Mouse (Mus musculus): ENCODE measurements around the gene Prdx2.
A peak's percentile ranks its signal among the peaks of the same experiment; 100 is the strongest.

Prdx2 gene

DNA sequence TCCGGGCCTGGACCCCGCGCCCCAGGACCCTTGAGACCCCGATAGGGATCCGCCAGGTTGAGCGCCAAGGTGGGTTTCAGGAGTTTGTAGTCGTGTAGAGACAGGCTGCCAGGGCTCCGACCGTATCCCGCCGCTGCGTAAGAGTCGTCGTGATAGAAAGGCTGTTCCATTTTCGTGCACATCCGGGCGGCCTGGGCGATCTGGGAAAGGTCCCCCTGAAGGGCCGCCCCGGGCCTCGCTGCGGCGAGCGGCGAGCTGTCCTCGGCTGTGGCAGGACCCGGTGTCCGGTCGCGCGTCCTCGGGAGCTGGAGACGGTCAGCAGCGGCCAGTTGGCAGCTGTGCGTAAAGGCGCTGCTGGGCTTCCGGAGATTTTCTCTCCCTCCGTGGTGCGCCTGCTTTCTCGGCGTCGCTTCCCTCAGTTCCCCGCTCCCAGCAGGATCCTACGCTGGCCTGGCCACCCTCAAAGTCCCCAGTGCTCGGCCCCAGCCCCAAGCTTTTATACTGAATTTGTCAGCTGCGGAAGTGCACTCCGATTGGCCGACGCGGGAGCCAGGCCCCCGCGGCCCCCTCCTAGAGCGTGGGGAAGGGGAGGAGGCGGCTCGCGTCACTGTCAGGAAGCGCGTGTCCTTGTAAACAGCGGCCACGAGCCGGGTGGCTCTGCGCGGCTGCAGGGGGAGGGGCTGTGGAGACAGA is 9.0 kb downstream of the Prdx2 start, which contains the start of gene Junb:
Junb (minus strand) TSS at position 471 of the 693 bp plus-strand sequence.
- peak; percentile 93 for DNase-seq (ENCODE audit: low read depth, low spot score)

GRCm38 (mm10) chr8:84979599-84980421 is 10.4 kb downstream of the Prdx2 start:
- peak; percentile 95 for DNase-seq (ENCODE audit: low read depth, low spot score)

GRCm38 (mm10) chr8:84980622-84981358 is 11.4 kb downstream of the Prdx2 start:
- DNase-seq (ENCODE audit: low read depth, low spot score) = peak; percentile 35

DNA sequence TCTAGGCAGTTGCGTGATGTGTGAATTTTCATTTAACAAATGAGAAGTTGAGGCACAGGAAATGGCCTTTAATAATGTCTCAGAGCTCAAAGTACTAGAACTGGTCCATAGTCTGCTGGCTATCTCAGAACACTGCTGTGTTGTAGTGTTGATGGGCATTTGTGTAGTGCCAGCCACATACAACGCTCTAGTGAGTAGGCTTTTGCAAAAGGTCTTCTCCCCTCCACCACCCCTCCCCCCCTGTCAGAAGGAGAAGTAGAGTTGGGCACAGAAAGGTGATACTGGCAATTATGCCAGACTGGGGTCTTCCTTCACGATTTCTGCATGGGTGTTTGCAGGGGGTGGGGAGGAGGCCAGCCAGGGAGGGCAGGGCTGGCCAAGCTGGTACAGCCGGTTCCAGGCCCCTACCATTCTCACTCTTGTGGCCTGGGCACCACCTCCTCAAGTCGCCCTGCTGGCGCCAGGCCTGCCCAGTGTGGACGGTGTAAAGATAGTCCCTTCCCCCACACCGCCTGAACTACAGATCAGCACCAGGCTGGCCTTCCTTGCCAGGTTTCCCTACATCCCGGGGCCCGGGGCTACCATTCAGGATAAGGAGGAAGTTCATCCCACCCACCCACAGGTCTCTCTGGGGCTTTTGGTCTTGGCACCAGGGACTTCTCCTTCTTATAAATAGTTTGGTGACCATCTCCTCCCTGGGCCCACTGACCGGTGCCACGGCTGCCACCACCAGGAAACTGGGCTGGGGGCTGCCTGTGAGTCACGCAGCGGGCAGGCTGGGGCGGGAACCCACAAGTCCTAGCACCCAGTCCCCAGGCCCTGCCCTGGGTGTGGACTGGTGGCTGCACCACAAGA is 12.5 kb downstream of the Prdx2 start:
- DNase-seq (ENCODE audit: low read depth, low spot score) = no peak

DNA sequence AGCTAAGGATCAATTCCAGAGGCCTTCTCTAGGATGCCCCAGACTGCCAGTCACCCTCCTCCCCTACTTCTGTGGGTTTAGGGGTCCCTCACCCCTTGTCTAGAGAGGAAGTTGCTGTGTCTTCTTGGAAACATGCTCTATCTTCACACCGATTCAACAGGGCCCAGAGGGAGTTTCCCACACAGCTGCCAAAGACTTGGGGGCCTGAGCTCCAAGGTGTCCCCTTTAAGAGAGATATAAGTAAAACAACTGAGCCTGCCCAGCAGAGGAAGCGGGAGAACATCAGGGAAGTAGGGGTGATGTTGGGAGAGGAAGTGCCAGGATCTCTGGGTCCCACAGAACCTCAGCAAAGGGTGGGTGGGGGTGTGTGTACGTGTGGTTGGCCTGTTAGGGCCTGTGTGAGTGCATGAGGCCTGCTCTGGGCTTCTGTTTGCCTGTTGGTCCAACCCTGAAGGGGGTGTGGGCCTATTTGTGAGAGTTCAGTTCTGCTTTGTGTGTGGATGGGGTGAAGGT is 13.2 kb downstream of the Prdx2 start:
- DNase-seq (ENCODE audit: low read depth, low spot score) = no peak

DNA sequence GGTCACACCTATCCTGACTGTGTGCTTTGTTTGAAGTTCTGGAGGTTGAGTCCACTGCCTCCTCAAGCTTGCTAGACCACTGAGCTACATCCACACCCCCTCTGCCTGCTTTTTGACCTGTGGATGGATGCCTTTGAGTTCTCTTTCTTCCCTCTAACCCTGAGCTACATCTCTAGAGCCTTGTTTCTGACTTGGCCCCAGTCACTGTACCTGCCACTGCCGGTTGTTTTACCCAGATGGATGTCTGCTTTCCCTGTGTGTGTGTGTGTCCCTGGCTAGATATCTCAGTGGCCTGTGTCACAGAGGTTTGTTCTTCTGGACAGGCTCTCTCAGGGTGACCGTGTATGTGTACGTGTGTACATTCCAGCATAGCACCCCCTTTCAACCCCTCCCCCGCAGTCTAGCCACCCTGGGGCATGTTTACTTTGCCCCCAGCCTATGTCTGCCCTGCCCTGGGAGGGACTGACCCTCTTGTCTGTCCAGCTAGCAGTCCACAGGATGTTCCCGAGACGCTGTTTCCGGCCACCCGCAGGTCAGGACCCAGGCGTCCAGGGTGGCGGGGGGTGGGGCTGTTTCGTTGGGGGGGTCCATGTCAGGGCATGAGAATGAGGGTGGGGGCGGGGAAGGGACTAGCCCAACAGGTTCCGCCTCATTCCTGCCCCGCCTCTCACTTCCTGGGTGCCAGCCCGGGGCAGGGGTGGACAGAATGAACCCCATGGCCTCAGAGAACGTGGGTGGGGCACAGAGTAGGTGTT is 15.1 kb downstream of the Prdx2 start:
- DNase-seq (ENCODE audit: low read depth, low spot score) = no peak

GRCm38 (mm10) chr8:84985049-84985683 is 15.8 kb downstream of the Prdx2 start:
- DNase-seq (ENCODE audit: low read depth, low spot score) = no peak

DNA sequence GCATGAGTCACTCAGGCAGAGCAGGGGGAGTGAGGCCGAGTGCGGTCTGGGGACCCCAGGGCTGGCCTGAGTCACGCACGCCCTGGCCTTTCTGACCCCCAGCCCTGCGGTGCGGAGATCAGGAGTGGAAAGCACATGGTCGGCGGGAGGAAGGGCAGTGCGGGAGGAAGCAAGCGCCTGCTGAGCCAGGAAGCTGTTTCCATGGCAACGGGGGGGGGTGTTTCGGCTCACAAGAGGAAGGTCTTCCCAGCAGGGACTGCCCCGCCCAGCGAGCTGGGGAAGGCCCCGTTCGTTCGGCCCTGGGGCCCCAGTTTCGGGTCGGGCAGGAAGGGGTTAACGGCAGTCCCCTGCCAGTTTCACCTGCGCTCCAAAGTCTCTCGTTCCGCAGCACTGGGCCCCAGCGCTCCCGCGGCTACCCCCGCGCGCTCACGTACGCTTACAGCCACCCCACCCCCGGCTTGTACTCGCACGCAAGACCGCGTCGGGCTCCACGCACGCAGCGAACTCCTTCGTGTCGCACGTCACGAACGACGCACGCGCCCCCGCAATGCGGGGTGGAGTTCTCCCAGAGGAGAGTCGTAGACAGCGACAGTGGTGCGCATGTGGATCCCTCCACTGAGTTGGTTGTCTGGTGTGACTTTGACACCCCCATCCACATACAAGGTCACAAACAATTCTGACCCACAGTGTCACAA is 16.4 kb downstream of the Prdx2 start:
- peak; percentile 95 for DNase-seq (ENCODE audit: low read depth, low spot score)

DNA sequence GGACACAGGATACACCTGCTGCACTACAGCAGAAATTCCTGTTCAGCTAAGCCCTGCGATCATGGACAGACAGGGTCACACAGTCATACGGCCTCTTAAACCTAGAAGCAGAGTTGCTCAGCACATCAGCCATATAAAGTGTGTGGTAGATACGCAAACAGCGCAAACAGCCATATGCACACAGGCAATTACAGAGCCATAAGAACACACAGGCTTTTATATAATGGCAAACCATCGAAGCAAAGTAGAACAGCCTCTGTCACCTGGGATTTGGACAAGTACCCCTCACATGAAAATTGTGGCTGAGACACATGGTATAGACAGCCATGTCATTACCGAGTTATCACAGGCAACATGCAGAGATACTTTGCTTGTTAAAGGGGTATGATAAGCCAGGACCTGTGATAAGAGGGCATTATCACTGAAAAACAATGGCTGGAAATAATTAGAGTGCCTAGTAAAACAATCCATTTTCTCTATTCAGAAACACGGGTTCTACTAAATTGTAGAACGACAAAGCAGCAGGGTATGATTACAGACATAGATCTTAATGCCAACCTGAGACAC is 17.1 kb downstream of the Prdx2 start:
- DNase-seq (ENCODE audit: low read depth, low spot score) = no peak

- DNase-seq (ENCODE audit: low read depth, low spot score) = no peak
Measured at GRCm38 (mm10) chr8:84987388-84987787, 18.0 kb downstream of the Prdx2 start.

GRCm38 (mm10) chr8:84987903-84988302 is 18.5 kb downstream of the Prdx2 start:
- no peak for DNase-seq (ENCODE audit: low read depth, low spot score)

DNA sequence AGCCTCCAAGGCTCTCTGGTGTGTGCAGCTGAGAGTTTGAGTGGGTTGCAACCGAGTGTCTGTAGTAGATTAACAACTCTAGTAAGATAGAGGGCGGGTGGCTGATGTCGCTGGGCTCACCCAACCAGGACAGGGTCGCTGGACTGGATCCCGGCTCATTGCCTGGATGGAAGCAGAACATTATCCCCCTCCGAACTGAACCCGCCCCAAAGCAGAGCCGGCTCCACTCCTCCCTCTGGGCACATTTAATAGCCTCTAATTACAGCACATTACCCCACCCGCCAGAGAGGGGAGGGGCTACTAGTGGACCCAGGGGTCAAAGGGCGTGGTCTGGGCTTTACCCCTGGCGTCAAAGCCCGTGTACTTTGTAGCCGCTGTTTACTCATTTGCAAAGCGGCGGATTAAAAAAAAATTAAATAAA is 19.9 kb downstream of the Prdx2 start:
- peak; percentile 83 for DNase-seq (ENCODE audit: low read depth, low spot score)

DNA sequence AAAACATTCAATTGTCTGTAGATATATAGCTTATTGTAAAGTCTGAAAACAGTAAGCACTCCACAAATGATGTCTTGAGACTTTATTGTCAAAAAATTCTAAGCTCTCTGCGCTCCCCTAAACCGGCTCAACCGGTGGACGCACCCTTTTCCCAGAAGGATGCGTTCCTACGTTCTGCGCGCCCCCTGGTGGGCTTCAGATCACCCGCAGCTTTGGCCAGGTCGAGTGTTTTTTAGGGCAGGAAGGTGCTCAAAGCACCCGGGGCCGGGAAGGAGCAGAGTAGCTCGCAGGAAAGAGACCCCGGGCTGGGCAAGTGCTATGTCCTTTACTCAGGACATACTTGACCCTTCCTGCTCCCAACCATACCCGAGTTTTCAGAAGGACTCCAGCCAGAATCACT is 20.4 kb downstream of the Prdx2 start:
- DNase-seq (ENCODE audit: low read depth, low spot score) = peak; percentile 97

GRCm38 (mm10) chr8:84990349-84990748 is 21.0 kb downstream of the Prdx2 start, which contains the start of gene Hook2:
Gene Hook2, plus strand, starts transcription at chr8:84990603.
- peak; percentile 99 for DNase-seq (ENCODE audit: low read depth, low spot score)

DNA sequence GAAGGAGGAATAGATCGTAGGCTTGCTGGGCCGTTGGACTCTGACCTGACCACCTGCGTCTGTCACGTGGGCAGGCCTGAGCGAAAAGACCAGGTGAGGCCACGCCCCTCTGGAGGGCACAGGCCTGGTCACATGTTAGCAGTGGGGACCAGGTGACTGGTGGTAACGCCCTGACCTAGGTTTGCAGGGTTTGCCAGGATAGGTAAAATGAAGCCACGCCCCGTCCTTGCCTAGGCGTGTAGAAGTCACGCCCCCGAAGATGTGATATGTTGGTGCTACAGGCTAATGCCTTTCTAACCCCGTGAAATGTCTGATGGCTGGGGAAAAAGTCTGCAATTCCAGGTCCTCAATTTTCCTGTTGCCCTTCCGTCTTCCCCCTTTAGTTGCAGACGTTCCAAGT is 21.4 kb downstream of the Prdx2 start:
- peak; percentile 81 for DNase-seq (ENCODE audit: low read depth, low spot score)

GRCm38 (mm10) chr8:84994375-84994774 is 25.0 kb downstream of the Prdx2 start:
- DNase-seq (ENCODE audit: low read depth, low spot score) = no peak

DNA sequence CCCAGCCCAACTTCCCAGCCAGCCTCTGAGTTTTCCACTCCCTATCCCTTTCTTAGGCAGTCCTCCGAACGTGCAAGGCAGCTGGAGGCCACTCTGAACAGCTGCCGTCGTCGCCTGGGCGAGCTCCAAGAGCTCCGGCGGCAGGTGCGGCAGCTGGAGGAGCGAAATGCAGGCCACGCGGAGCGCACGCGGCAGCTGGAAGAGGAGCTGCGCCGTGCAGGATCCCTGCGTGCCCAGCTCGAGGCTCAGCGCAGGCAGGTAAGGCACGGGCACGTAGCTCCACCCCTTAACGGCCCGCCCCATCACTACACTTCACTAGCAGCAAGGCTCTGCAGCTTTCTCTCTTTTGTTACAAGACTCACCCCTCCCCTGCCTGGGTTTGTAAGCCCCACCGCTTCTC is 26.3 kb downstream of the Prdx2 start:
- DNase-seq (ENCODE audit: low read depth, low spot score) = peak; percentile 70

DNA sequence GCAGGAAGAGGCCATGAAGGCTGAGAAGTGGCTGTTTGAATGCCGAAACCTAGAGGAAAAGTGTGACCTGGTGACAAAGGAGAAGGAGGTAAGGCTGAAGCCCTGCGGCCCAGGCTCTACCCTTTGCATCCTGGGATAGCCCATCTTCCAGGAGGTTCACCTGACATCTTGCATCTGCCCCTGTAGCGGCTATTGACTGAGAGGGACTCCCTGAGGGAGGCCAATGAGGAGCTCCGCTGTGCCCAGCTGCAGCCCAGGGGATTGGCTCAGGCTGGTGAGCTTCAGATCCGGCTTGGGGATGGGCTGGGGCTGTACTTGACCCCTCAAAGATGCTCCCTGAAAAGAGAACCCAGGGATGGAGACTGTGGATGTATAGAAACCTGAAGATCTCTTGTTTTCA is 27.6 kb downstream of the Prdx2 start:
- no peak for DNase-seq (ENCODE audit: low read depth, low spot score)

Data from ZHBTc4 (cell line).